Mouse (Mus musculus): Measurements from ENCODE around the gene Cyp4f39.

GRCm38 (mm10) chr17:32516126-32516525 lies 63.6 kb downstream of the Cyp4f39 start:
- TF ChIP-seq CTCF (IDR thresholded peaks at IDR 0.05) (no peak), EP300 (IDR thresholded peaks at IDR 0.05) (no peak)

Data from lung, postnatal 0 days (tissue).